Mouse (Mus musculus) 416B (cell line): Measurements from ENCODE around the gene 4930412O13Rik.

Experiments
- DNase-seq: peaks from one replicate; pipeline ENCODE4 v3.0.0; 2011; ENCODE audit warnings: low read depth

4930412O13Rik gene

GRCm38 (mm10) chr2:9881051-9881591 is at the start of gene 4930412O13Rik:
TSS of gene 4930412O13Rik (plus strand) at chr2:9881252.
- no peak for DNase-seq

- no peak for DNase-seq
Observed at GRCm38 (mm10) chr2:9833712-9834111, 47.3 kb upstream of the 4930412O13Rik start.

- no peak for DNase-seq
Observed at GRCm38 (mm10) chr2:9835195-9835594, 45.9 kb upstream of the 4930412O13Rik start.

GRCm38 (mm10) chr2:9852851-9853576 is 28.0 kb upstream of the 4930412O13Rik start:
- no peak for DNase-seq

- DNase-seq: no peak
Observed at GRCm38 (mm10) chr2:9855861-9856260, 25.2 kb upstream of the 4930412O13Rik start.

DNA sequence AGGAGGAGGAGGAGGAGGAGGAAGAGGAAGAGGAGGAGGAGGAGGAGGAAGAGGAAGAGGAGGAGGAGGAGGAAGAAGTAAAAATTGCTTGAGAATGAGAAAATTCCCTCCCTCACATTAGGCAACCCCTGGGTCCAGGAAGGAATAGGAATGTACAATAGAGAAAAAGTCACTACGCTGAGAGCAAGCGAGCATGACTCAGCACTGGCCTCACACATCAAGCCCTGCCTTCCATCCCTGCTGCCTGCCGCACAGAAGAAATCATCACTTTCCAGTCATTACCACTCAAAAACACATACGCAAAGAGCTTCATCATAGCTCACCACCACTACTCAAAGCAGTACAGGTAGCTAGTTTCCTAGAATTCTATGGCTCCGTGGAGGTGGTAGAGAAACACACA is 20.4 kb upstream of the 4930412O13Rik start:
- DNase-seq: no peak

DNA sequence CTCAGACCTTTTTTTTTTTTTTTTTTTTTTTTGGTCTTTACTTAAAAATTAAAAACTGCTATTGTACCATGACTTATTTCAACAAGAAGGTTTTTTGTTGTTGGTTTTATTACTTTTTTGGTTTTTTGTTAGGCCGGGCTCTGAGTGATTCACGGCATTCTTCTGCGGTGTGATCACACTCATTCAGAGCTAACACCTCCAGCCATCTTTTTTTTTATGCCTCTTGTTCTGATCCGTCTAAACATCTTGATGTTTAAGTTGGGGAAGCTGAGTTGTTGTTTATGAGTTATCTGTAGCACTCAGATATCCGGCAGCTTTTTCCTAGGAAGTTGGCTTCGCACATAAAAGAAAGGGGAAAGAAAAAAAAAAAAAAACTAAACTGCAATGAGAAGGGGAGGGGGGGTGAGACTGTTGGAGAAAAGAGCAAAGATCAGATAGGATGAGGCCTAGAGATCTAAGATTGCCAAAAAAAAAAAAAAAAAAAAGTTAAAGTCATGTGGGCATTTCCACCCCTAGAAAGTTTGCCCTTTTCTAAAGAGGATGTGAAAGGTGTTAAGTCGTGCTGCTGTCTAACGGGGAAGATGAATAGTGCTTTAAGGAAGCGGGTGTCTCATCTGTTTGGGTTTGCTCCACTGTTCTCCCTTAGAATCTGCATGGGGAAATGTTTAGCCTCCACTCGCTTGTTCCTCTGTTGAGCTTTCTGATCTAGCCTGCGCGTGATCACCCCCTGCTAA is 13.8 kb upstream of the 4930412O13Rik start:
- DNase-seq: no peak

DNA sequence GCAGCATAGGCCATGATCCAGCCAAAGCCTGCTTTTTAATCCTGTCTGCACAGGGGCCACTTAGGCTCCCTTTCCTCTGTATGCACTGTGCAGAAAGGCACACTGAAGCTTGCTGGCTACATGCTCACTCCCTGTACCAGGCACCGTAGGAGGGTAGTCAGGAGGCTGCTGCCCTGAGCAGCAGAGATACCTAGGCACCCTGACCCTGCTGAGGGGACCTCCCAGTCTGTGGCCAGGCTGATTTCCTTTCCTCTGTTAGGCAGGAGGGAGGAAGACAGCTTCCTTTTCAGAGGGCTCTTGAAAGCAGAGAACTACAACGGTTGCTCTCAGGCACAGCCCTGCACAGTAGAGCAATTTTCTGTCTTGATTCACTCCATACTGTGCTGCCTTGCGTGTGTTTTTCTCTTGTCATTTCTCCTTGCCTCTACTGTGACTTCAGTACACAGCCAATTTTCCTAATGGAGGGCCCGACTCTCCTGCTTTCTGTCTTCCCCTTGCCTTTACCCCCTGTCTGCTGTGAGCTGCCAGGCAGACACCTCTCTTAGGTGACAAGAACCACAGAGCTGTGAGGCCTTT is 9.8 kb upstream of the 4930412O13Rik start:
- DNase-seq: peak; percentile 20

GRCm38 (mm10) chr2:9871798-9872197 is 9.3 kb upstream of the 4930412O13Rik start:
- DNase-seq: no peak

- DNase-seq: no peak
Observed at GRCm38 (mm10) chr2:9872682-9873081, 8.4 kb upstream of the 4930412O13Rik start.

DNA sequence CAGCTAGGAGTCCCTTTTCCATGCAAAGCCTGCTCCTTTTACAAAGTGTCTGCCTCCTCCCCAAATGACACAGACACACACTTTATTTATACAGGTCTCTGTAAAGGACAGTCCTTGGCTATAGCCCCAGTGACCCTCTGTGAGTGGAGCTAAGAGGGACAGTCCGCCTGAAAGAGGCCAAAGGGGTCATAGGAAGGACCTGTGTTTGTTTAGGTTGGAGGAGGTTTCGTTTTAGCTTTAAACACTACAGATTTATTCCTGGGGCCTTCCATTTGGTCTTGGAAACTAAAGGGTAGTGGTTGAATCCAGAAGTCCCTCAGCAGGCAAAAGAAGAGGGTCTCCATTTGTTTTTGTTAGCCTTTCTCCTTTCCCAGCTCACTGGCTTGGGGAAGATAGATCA is 7.3 kb upstream of the 4930412O13Rik start:
- no peak for DNase-seq

DNA sequence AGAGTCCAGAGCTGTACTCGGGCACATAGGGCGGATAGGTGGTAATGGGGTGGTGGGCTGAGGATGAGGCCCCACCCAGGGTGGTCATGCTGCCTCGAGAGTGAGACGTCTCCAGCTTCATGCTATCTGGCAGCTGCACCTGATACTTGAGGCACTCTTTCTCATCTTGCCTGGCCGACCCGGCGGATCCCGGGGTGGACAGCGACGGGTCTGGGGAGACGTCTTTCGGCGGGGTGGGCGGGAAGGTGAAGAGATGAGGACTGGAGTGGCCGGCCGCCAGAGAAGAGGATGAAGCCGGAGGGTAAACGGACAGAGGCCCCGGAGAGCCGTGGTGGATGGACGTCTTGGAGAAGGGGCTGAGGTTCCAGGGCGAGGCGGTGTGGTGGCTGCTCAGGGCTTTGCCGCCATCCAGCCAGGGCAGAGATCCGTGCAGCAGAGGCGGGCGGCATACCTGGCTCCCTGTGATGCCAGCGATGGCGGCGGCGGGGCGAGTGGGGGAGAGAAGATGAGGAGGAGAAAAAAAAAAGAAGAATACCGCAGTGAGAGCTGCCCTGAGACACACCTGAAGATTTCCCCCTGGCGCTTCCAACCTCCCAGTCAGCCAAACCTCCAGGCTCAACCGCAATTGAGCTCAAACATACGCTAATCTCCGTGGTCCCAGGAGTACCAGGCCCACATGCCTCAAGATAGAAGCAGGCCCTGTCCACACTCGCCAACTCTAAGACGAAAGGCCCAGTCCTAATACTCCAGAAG is 6.4 kb upstream of the 4930412O13Rik start:
- no peak for DNase-seq

GRCm38 (mm10) chr2:9875220-9875619 is 5.8 kb upstream of the 4930412O13Rik start:
- DNase-seq: no peak

- no peak for DNase-seq
Observed at GRCm38 (mm10) chr2:9875676-9876357, 5.2 kb upstream of the 4930412O13Rik start.

- no peak for DNase-seq
Observed at GRCm38 (mm10) chr2:9876621-9877325, 4.3 kb upstream of the 4930412O13Rik start.

DNA sequence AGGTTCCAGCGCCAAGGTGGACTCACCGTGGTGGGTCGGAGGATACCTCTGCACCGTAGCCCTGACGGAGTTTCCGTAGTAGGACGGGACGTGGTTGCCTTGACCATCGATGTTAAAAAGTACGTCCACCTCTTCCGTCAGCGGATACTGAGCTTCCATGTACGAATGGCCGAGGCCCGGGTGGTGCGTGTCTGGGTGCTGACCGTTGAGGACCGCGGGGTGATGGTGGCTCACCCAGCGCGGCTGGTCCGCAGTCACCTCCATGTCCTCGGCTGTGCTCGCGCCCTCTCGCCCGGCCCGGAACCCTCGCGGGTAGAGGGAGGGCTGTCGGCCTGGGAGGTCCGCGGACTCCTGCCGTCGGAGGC is 3.7 kb upstream of the 4930412O13Rik start:
- DNase-seq: no peak

GRCm38 (mm10) chr2:9877966-9878563 is 3.0 kb upstream of the 4930412O13Rik start:
- DNase-seq: peak; percentile 11

GRCm38 (mm10) chr2:9878564-9879081 is 2.4 kb upstream of the 4930412O13Rik start:
- peak; percentile 36 for DNase-seq

GRCm38 (mm10) chr2:9879092-9879491 is 2.0 kb upstream of the 4930412O13Rik start:
- no peak for DNase-seq

DNA sequence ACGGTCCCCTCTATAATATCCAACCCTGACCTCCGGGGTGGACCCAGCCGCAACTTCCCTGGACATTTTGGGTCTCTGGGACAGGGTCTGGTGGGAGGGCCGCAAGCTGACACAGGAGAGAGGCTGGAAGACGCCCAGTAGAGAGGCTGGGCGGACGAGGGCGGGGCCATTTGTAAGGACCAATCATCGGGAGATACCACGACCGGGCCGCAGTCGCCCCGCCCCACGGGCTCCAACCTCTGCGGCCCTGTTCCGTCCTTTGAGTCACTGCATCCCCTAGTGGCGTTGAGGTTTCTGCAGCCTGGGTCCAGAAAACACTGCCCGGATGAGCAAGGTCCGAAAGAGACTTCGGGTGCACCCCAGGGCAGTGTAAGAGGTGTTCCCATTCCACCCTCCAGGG is 1.6 kb upstream of the 4930412O13Rik start:
- peak; percentile 87 for DNase-seq
